Mouse (Mus musculus): ENCODE results near the gene Tspan9. TPM values are rescaled to one million over a fixed set of nuclear protein-coding genes. Genes with fewer than 3 reads are reported as not detected.

Gene Tspan9
- polyA plus RNA-seq, 2 experiments: 134 to 151 TPM

DNA sequence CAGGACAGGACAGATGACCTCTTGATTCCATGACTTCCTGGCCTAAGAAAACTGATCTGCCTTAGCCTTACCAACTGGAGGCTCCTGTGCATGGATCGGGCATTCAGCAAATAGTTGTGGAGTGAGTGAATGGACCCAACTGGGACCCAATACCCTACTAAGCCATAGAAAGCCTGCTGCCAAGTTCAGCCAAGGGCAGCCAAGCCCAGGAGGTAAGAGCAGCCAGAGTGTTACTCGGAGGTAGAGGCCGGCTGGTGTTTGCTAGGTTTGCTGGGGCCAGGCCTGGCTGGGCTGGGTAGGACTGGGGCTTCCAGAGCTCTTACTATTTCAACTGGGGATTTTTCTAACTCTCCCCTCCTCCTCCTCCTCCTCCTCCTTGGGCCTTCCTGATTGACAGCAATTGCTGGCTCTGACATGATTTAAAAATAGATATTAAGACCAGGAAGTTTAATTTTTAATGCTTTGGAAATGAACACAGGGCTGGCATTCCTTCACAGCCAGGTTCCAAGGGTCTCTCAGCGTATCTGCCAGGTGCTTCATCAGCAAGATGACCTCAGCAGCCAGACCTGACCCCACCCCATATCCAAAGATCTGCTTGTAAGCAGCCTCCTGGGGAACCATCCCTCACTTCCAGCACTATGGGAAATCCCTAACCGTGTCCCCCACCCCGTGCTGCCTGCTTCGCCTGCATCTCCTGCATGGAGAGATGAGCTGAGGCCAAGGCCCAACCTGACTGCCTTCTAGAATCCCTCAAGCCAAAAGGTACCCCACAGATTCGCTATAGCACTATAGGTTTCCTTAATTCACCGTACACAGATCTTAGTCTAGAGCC is 113.7 kb downstream of the Tspan9 start:
- Histone ChIP-seq H3K4me1 (ENCODE audit: control insufficient read depth, insufficient read depth, low read length) (peaks cover 37% of the 10 kb centered on the region), H3K27ac (replicated peaks; ENCODE audit: low read depth, low read length) (no peak overlapping the region)

DNA sequence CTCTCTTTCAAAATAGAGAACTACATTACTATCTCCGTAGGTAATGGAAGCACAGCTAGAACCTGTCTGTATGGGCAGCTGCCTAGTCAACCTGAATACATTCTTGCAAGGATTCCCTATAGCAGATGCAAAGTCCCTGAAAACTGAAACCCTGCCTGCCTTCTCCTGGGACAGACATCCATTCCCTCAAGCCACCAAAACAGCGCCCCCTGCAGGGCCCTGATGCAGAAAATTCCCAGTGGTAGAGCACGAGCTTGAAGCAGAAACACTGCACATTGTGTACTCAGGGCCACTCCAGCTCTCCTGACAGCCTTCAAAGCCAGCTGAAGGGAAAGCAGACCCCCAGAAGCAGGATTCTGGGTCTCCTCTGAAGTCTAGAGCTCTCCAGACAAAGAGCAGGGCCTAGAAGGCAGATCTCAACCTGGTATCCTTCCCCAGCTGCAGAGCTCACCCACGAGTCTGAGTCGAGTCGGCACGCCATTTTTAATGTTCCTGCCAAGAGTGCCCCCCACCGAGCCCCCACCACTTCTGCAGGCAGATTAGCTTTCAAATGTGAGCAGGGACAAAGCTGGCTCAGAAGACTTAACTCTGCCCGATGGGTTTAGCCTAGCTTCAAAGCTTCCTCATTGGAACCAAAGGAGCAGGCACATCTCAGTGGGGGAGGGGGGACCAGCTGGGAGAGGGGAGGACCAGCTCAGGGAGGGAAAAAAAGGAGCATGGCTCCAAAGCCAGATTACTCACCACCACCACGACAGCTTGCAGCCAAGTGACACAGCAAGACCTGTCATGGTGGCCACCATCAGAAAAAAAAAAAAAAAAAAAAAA is 115.1 kb downstream of the Tspan9 start:
- Histone ChIP-seq H3K36me3 (ENCODE audit: control insufficient read depth, insufficient read depth, low read length) (no peaks in the 10 kb centered on the region), H3K4me1 (ENCODE audit: control insufficient read depth, insufficient read depth, low read length) (peaks cover 24% of the 10 kb centered on the region), H3K27me3 (ENCODE audit: control insufficient read depth, insufficient read depth, low read length) (0 out of 2 replicates have a peak, but pooled peaks cover 2% of the 10 kb centered on the region), H3K4me2 (replicated peaks; ENCODE audit: low read depth, low read length, severe bottlenecking) (no peak overlapping the region), H3K4me3 (replicated peaks; ENCODE audit: low read length) (no peak overlapping the region), H3K27ac (replicated peaks; ENCODE audit: low read depth, low read length) (no peak overlapping the region; the same call in 1 of the 2 replicates), H3K9me3 (ENCODE audit: control insufficient read depth, low read length) (no peaks in the 10 kb centered on the region), H3K9ac (ENCODE audit: low read depth, low read length, severe bottlenecking) (no peak overlapping the region)
- DNase-seq (ENCODE audit: low spot score): no peak
- TF ChIP-seq POLR2A (IDR thresholded peaks at IDR 0.05; ENCODE audit: borderline replicate concordance, extremely low read depth, insufficient read depth, insufficient read length): no peak
- no peak for ATAC-seq (ENCODE audit: low FRiP score, low read depth)
- 32% methylated on average over 10 of the region's 10 CpGs for WGBS

More for the DNA sequence above, 113.7 kb downstream of the Tspan9 start:
- ATAC-seq (ENCODE audit: low FRiP score, low read depth) (no peak), DNase-seq (ENCODE audit: low spot score) (no peak)
- no peak for TF ChIP-seq POLR2A (IDR thresholded peaks at IDR 0.05; ENCODE audit: borderline replicate concordance, extremely low read depth, insufficient read depth, insufficient read length)
- 86% methylated on average over 9 of the region's 9 CpGs for WGBS
- Histone ChIP-seq H3K9ac (ENCODE audit: low read depth, low read length, severe bottlenecking) (no peak overlapping the region), H3K4me2 (replicated peaks; ENCODE audit: low read depth, low read length, severe bottlenecking) (no peak overlapping the region), H3K4me3 (replicated peaks; ENCODE audit: low read length) (no peak overlapping the region), H3K9me3 (ENCODE audit: control insufficient read depth, low read length) (no peaks in the 10 kb centered on the region), H3K27me3 (ENCODE audit: control insufficient read depth, insufficient read depth, low read length) (peaks cover 9% of the 10 kb centered on the region; the same call in 1 of the 2 replicates), H3K36me3 (ENCODE audit: control insufficient read depth, insufficient read depth, low read length) (no peaks in the 10 kb centered on the region)

DNA sequence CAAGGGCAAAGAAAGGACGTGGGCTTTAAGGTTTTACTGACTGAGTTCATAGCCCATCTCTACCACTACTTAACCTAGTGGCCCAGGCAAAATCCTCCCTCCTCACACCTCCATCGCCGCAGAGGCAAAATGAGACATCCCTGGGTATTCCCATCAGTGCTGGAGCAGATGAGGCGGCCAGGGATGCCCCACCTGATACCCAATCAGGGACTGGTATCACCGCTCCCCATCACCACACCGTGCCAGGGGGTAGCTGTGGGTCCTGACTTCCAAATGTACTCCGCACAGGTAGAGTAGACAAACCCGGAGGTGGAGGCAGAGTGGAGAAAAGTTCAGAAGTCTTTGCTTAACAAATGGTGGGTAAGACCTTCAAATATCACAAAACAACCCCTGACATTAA is 117.4 kb downstream of the Tspan9 start:
- Histone ChIP-seq H3K9me3 (ENCODE audit: control insufficient read depth, low read length) (no peaks in the 10 kb centered on the region), H3K4me3 (replicated peaks; ENCODE audit: low read length) (no peak overlapping the region), H3K9ac (ENCODE audit: low read depth, low read length, severe bottlenecking) (no peak overlapping the region), H3K4me1 (ENCODE audit: control insufficient read depth, insufficient read depth, low read length) (peaks cover 32% of the 10 kb centered on the region), H3K27ac (replicated peaks; ENCODE audit: low read depth, low read length) (no peak overlapping the region), H3K27me3 (ENCODE audit: control insufficient read depth, insufficient read depth, low read length) (no peaks in the 10 kb centered on the region), H3K4me2 (replicated peaks; ENCODE audit: low read depth, low read length, severe bottlenecking) (no peak overlapping the region), H3K36me3 (ENCODE audit: control insufficient read depth, insufficient read depth, low read length) (no peaks in the 10 kb centered on the region)
- DNase-seq (ENCODE audit: low spot score): no peak
- WGBS: 87% methylated on average over 8 of the region's 8 CpGs
- no peak for ATAC-seq (ENCODE audit: low FRiP score, low read depth)
- no peak for TF ChIP-seq POLR2A (IDR thresholded peaks at IDR 0.05; ENCODE audit: borderline replicate concordance, extremely low read depth, insufficient read depth, insufficient read length)

DNA sequence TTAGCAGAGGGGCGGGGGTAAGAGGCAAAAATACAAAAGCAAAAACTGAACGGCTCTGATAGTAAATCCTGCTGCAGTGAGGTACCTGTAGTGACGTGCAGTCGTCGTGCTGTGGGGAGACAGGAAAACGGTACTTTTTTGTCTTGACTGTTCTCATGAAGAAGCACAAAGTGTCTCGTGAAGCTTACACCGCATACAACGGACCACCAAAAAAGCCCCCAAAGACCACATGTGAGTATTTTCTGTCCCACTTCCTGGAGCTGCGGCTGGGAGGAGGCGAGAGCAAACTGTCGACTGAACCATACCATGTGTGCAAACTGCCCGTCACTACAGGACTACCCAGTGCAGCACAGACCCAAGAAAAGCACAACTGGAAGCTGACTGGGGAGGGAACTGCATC is 117.8 kb downstream of the Tspan9 start:
- no peak for TF ChIP-seq POLR2A (IDR thresholded peaks at IDR 0.05; ENCODE audit: borderline replicate concordance, extremely low read depth, insufficient read depth, insufficient read length)

DNA sequence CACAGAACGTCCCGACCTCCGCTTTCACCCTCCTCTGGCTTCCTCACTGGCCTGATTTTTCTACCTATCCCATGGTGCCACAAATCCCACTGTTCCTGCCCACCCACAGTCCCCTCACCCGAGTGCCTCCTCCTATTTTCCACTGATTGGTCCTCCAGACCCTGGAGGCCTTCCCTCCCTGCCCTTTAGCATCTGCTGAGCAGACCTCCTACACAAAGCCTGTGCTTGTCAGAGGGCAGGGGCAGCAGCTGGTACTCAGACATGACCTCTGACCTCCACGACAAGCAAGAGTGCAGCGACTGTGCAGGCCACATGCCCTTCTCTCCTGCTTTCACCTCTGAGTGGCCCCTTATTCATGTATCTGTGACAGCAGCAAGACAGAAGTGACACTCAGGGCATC is 121.2 kb downstream of the Tspan9 start:
- Histone ChIP-seq H3K36me3 (ENCODE audit: control insufficient read depth, insufficient read depth, low read length) (no peaks in the 10 kb centered on the region), H3K4me3 (replicated peaks; ENCODE audit: low read length) (no peak overlapping the region), H3K9me3 (ENCODE audit: control insufficient read depth, low read length) (no peaks in the 10 kb centered on the region), H3K9ac (ENCODE audit: low read depth, low read length, severe bottlenecking) (no peak overlapping the region), H3K4me2 (replicated peaks; ENCODE audit: low read depth, low read length, severe bottlenecking) (no peak overlapping the region), H3K27me3 (ENCODE audit: control insufficient read depth, insufficient read depth, low read length) (no peaks in the 10 kb centered on the region), H3K27ac (replicated peaks; ENCODE audit: low read depth, low read length) (no peak overlapping the region), H3K4me1 (ENCODE audit: control insufficient read depth, insufficient read depth, low read length) (peaks cover 30% of the 10 kb centered on the region)
- WGBS: 31% methylated on average over 5 of the region's 6 CpGs
- ATAC-seq (ENCODE audit: low FRiP score, low read depth) (no peak), DNase-seq (ENCODE audit: low spot score) (no peak)
- no peak for TF ChIP-seq POLR2A (IDR thresholded peaks at IDR 0.05; ENCODE audit: borderline replicate concordance, extremely low read depth, insufficient read depth, insufficient read length)

More for the DNA sequence above, 117.8 kb downstream of the Tspan9 start:
- H3K4me1 ChIP-seq (ENCODE audit: control insufficient read depth, insufficient read depth, low read length): peaks cover 36% of the 10 kb centered on the region
- no peak for ATAC-seq (ENCODE audit: low FRiP score, low read depth)
- H3K27me3 ChIP-seq (ENCODE audit: control insufficient read depth, insufficient read depth, low read length): no peaks in the 10 kb centered on the region
- H3K4me2 ChIP-seq (replicated peaks; ENCODE audit: low read depth, low read length, severe bottlenecking): no peak overlapping the region
- DNase-seq (ENCODE audit: low spot score): no peak
- no peak overlapping the region for H3K9ac ChIP-seq (ENCODE audit: low read depth, low read length, severe bottlenecking)
- H3K4me3 ChIP-seq (replicated peaks; ENCODE audit: low read length): no peak overlapping the region
- H3K36me3 ChIP-seq (ENCODE audit: control insufficient read depth, insufficient read depth, low read length): no peaks in the 10 kb centered on the region
- no peak overlapping the region for H3K27ac ChIP-seq (replicated peaks; ENCODE audit: low read depth, low read length)
- H3K9me3 ChIP-seq (ENCODE audit: control insufficient read depth, low read length): no peaks in the 10 kb centered on the region
- 58% methylated on average over 13 of the region's 13 CpGs for WGBS

All from limb, embryonic 14.5 days (tissue).